Mouse (Mus musculus): ENCODE data around the gene Cul7. TPM values are rescaled to one million over a fixed set of nuclear protein-coding genes. Genes with fewer than 3 reads are reported as not detected.

The Cul7 gene
- polyA plus RNA-seq, 1 experiment from 2014 or later: 36.3 TPM

DNA sequence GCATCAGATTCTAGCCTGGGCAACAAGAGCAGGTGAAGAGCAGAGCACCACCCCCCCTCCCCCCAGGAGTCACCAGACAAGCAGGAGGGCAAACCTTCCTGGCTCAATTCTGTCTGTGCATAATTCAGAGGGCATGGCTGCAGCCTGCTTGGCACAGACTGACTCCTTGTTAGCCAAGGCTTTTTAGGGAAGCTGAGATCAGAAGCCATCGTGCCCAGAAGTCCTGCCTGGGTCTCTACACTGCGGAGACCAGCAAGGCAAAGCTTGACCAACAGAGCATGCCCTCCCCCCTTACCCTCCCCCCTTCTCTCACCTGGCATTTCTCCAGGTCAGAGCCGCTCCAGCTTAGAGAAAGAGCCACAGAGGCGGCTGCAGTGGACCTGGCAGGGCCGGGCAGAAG, 12.6 kb downstream of the Cul7 start:
- H3K27me3 ChIP-seq (ENCODE audit: control insufficient read depth, insufficient read depth, low read length): no peaks in the 10 kb centered on the region
- H3K4me3 ChIP-seq (ENCODE audit: low read depth, low read length): no peak overlapping the region
- H3K9ac ChIP-seq (ENCODE audit: low read length): no peak overlapping the region
- no peak for DNase-seq (ENCODE audit: low spot score)
- no peaks in the 10 kb centered on the region for H3K4me1 ChIP-seq (ENCODE audit: control insufficient read depth, insufficient read depth, low read length)
- no peaks in the 10 kb centered on the region for H3K9me3 ChIP-seq (ENCODE audit: control insufficient read depth, low read length)
- H3K36me3 ChIP-seq (ENCODE audit: control insufficient read depth, insufficient read depth, low read length): peaks cover 54% of the 10 kb centered on the region
- no peak for ATAC-seq (ENCODE audit: insufficient number of reproducible peaks, low FRiP score, low TSS enrichment, low read depth)
- no peak overlapping the region for H3K4me2 ChIP-seq (ENCODE audit: low read depth, severe bottlenecking)
- WGBS: 89% methylated on average over 5 of the region's 5 CpGs
- H3K27ac ChIP-seq (replicated peaks; ENCODE audit: low read depth, low read length): no peak overlapping the region

DNA sequence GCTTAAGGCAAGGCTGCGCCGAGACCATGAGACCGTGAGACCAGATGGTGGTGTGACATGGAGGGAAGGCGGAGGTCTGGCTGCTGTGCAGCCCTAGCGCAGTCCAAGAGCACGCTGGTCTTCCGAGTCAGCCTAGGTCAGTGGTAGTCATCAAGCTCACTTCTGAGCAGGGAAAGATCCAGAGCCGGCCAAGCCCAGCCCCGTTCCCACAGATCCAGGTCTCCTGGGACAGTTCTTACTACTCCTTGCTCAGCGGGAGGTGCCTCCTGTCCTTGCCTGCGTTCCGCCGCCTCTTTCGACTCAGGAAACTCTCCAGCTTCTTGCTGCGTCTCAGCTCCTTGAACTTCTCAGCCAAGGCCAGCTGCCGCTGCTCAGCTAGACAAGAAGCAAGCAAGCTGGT, 17.6 kb downstream of the Cul7 start:
- peaks cover 37% of the 10 kb centered on the region for H3K36me3 ChIP-seq (ENCODE audit: control insufficient read depth, insufficient read depth, low read length)
- H3K27ac ChIP-seq (replicated peaks; ENCODE audit: low read depth, low read length): no peak overlapping the region
- H3K4me1 ChIP-seq (ENCODE audit: control insufficient read depth, insufficient read depth, low read length): no peaks in the 10 kb centered on the region
- DNase-seq (ENCODE audit: low spot score): no peak
- no peak overlapping the region for H3K9ac ChIP-seq (ENCODE audit: low read length)
- H3K4me2 ChIP-seq (ENCODE audit: low read depth, severe bottlenecking): no peak overlapping the region
- no peaks in the 10 kb centered on the region for H3K9me3 ChIP-seq (ENCODE audit: control insufficient read depth, low read length)
- H3K27me3 ChIP-seq (ENCODE audit: control insufficient read depth, insufficient read depth, low read length): no peaks in the 10 kb centered on the region
- 90% methylated on average over 16 of the region's 16 CpGs for WGBS
- no peak for ATAC-seq (ENCODE audit: insufficient number of reproducible peaks, low FRiP score, low TSS enrichment, low read depth)
- H3K4me3 ChIP-seq (ENCODE audit: low read depth, low read length): no peak overlapping the region

DNA sequence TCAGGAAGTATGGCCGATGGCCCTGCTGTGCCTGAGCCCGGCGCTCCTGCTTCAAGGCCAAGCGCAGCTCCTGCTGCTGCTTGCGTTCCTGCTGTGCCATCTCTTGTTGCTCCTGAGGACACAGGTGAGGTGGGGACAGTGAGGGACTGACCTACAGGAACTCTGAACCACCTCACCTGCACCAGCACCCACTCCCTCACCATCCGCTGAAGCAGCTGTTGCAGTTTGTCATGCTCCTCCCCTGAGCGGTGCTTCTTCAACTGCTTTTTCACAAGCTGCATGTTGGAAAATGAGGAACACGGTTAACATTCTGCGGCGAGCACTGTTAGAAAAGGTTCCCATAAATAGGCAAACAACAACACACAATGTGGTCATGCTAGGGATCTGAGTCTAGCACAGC, 19.8 kb downstream of the Cul7 start:
- H3K4me3 ChIP-seq (ENCODE audit: low read depth, low read length): no peak overlapping the region
- no peak for ATAC-seq (ENCODE audit: insufficient number of reproducible peaks, low FRiP score, low TSS enrichment, low read depth)
- no peak overlapping the region for H3K9ac ChIP-seq (ENCODE audit: low read length)
- H3K9me3 ChIP-seq (ENCODE audit: control insufficient read depth, low read length): no peaks in the 10 kb centered on the region
- WGBS: 95% methylated on average over 10 of the region's 10 CpGs
- no peak overlapping the region for H3K4me2 ChIP-seq (ENCODE audit: low read depth, severe bottlenecking)
- DNase-seq (ENCODE audit: low spot score): no peak
- no peaks in the 10 kb centered on the region for H3K27me3 ChIP-seq (ENCODE audit: control insufficient read depth, insufficient read depth, low read length)
- no peak overlapping the region for H3K27ac ChIP-seq (replicated peaks; ENCODE audit: low read depth, low read length)
- H3K36me3 ChIP-seq (ENCODE audit: control insufficient read depth, insufficient read depth, low read length): peaks cover 20% of the 10 kb centered on the region
- peaks cover 6% of the 10 kb centered on the region for H3K4me1 ChIP-seq (ENCODE audit: control insufficient read depth, insufficient read depth, low read length)

DNA sequence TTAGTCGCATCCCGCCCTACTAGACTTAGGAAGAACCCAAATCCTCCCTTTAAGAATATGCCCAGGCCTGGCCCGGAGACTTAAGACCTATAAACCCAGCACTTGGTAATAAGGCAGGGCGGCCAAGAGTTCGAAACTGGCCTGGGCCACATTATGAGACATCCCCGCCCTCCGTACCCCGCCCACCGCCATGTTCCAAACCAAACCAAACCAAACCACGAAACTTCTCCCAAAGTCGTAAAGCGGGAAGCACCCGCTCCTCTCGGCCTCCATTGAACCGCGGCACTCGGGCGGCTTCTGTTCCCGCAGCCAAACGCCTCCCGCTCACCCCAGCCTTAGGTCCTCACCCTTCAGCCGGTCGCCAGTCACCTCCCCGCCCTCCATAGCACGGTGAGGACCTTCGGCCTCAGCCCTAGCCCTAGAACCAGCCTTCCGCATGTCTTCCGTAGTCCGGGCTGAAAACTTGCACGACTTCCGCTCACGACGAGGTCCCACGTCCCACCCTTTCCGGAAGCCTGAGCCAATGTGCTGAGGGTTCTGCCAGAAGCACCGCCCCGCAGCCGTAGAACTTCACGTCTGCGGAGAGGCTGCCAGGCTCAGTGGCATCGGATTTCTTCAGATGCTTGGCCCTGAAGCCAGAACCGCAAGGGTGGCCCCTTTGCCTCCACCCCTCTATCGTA, 23.9 kb downstream of the Cul7 start, which contains the start of gene Rrp36:
Rrp36 (minus strand) TSS at position 503 of the 680 bp plus-strand sequence.
- under 1% methylated on average over 43 of the region's 43 CpGs for WGBS
- Histone ChIP-seq H3K4me3 (ENCODE audit: low read depth, low read length) (peak within 1 kb of the TSS; percentile 77), H3K27me3 (ENCODE audit: control insufficient read depth, insufficient read depth, low read length) (no peaks in the 10 kb centered on the region), H3K27ac (replicated peaks; ENCODE audit: low read depth, low read length) (peak within 1 kb of the TSS; percentile 82), H3K9ac (ENCODE audit: low read length) (peak within 1 kb of the TSS; percentile 80), H3K4me2 (ENCODE audit: low read depth, severe bottlenecking) (peak within 1 kb of the TSS; percentile 63), H3K36me3 (ENCODE audit: control insufficient read depth, insufficient read depth, low read length) (peaks cover 24% of the 10 kb centered on the region), H3K4me1 (ENCODE audit: control insufficient read depth, insufficient read depth, low read length) (peaks cover 11% of the 10 kb centered on the region), H3K9me3 (ENCODE audit: control insufficient read depth, low read length) (no peaks in the 10 kb centered on the region)
- DNase-seq (ENCODE audit: low spot score): peak; percentile 93
- peak; percentile 89 for ATAC-seq (ENCODE audit: insufficient number of reproducible peaks, low FRiP score, low TSS enrichment, low read depth)

DNA sequence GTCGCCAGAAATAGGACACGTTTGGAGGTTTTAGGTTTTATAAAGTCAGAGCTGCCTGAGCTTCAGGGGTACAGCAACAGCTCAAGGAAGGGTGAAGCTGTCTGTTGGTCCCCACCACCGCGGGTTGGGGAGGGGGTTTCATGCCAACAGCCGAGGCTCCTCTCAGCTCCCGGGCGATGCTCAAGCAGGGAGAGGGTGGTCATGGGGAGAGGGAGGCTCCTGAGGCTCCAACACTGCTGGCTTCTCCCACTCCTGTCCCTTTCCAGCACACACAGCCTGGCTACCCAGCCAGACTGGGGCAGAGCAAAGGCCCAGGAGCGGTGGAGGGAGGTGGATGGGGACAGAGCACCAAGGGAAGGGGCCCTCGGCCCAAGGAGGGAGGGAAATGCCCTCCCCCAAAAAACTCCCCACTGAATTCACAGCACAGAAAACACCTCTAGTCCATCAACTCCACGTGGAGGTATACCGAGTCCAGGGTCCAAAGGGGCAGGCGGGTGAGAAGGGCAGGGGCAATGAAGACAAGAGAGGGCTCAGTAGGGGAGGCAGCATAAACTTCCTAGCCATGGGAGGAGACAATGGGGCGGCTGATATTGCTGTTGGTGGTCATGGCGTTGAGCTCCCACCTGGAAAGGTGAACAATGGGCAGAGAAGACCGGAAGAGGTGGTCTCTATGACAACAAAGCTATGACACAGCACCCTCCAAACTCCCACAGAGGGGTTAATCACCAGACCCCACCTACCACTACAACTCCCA, 24.6 kb downstream of the Cul7 start:
- DNase-seq (ENCODE audit: low spot score): no peak
- H3K4me2 ChIP-seq (ENCODE audit: low read depth, severe bottlenecking): peak overlapping the region; percentile 63
- H3K9me3 ChIP-seq (ENCODE audit: control insufficient read depth, low read length): no peaks in the 10 kb centered on the region
- H3K36me3 ChIP-seq (ENCODE audit: control insufficient read depth, insufficient read depth, low read length): peaks cover 20% of the 10 kb centered on the region
- WGBS: 19% methylated on average over 15 of the region's 15 CpGs
- peak overlapping the region; percentile 62; the same call in 1 of the 2 replicates for H3K9ac ChIP-seq (ENCODE audit: low read length)
- peak overlapping the region; percentile 82 for H3K27ac ChIP-seq (replicated peaks; ENCODE audit: low read depth, low read length)
- peaks cover 18% of the 10 kb centered on the region for H3K4me1 ChIP-seq (ENCODE audit: control insufficient read depth, insufficient read depth, low read length)
- peak overlapping the region; percentile 77 for H3K4me3 ChIP-seq (ENCODE audit: low read depth, low read length)
- peak; percentile 13; the same call in 1 of the 2 replicates for ATAC-seq (ENCODE audit: insufficient number of reproducible peaks, low FRiP score, low TSS enrichment, low read depth)
- H3K27me3 ChIP-seq (ENCODE audit: control insufficient read depth, insufficient read depth, low read length): no peaks in the 10 kb centered on the region

DNA sequence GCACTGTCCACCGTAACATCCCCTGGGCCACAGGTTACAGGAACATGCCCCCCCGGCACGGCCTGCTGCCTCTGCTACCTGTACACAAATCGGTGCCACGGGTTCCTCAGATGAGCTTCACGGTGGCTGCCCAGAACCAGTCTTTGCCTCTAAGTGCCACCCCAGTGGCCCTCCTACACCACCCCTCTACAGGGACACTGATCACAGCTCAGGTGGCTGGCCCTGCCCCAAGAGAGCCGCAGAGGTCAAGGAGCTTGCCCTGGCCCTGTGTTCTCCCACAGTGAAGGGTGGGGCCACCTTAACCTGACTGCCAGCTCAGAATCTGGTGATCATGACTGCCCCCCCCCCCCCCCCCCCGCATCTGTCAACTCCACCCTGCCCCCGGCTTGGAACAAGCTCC, 28.3 kb downstream of the Cul7 start, which contains the start of gene Mea1:
Mea1 (plus strand) TSS at position 378 of the 400 bp plus-strand sequence.
- peaks cover 23% of the 10 kb centered on the region for H3K4me1 ChIP-seq (ENCODE audit: control insufficient read depth, insufficient read depth, low read length)
- no peak for DNase-seq (ENCODE audit: low spot score)
- WGBS: 90% methylated on average over 8 of the region's 9 CpGs
- H3K4me2 ChIP-seq (ENCODE audit: low read depth, severe bottlenecking): peak within 1 kb of the TSS; percentile 83
- no peak within 1 kb of the TSS for H3K27ac ChIP-seq (replicated peaks; ENCODE audit: low read depth, low read length)
- no peaks in the 10 kb centered on the region for H3K27me3 ChIP-seq (ENCODE audit: control insufficient read depth, insufficient read depth, low read length)
- no peaks in the 10 kb centered on the region for H3K9me3 ChIP-seq (ENCODE audit: control insufficient read depth, low read length)
- peak within 1 kb of the TSS; percentile 70 for H3K9ac ChIP-seq (ENCODE audit: low read length)
- no peak for ATAC-seq (ENCODE audit: insufficient number of reproducible peaks, low FRiP score, low TSS enrichment, low read depth)
- peaks cover 26% of the 10 kb centered on the region for H3K36me3 ChIP-seq (ENCODE audit: control insufficient read depth, insufficient read depth, low read length)
- H3K4me3 ChIP-seq (ENCODE audit: low read depth, low read length): peak within 1 kb of the TSS; percentile 88

DNA sequence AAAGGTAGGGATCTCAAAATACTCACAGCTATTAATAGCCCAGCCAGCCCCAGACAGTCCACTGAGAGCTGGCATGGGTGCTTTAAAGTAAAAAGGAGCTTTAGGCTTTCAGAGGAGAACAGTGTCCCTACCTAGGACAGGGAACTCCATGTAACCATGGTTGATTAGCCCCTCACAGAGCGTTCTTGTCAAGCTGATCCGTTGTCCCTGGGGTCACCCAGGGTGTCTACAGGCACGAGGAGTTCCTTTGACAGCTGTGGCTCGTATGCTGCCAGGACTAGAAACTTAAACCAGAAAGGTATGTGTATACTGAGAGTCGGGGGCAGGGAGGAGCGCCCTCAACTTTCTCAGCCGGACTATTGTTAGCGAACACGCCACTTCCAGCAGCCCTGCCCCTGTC, 28.8 kb downstream of the Cul7 start:
- DNase-seq (ENCODE audit: low spot score) (no peak), ATAC-seq (ENCODE audit: insufficient number of reproducible peaks, low FRiP score, low TSS enrichment, low read depth) (no peak)
- Histone ChIP-seq H3K4me3 (ENCODE audit: low read depth, low read length) (no peak overlapping the region; the same call in 1 of the 2 replicates), H3K36me3 (ENCODE audit: control insufficient read depth, insufficient read depth, low read length) (peaks cover 31% of the 10 kb centered on the region), H3K9ac (ENCODE audit: low read length) (no peak overlapping the region; the same call in 1 of the 2 replicates), H3K9me3 (ENCODE audit: control insufficient read depth, low read length) (no peaks in the 10 kb centered on the region), H3K27me3 (ENCODE audit: control insufficient read depth, insufficient read depth, low read length) (no peaks in the 10 kb centered on the region), H3K27ac (replicated peaks; ENCODE audit: low read depth, low read length) (no peak overlapping the region), H3K4me2 (ENCODE audit: low read depth, severe bottlenecking) (peak overlapping the region; percentile 83), H3K4me1 (ENCODE audit: control insufficient read depth, insufficient read depth, low read length) (peaks cover 23% of the 10 kb centered on the region)
- WGBS: 56% methylated on average over 9 of the region's 9 CpGs

- H3K4me3 ChIP-seq (ENCODE audit: low read depth, low read length): peak overlapping the region; percentile 88
- ATAC-seq (ENCODE audit: insufficient number of reproducible peaks, low FRiP score, low TSS enrichment, low read depth): peak; percentile 2
- peaks cover 41% of the 10 kb centered on the region for H3K36me3 ChIP-seq (ENCODE audit: control insufficient read depth, insufficient read depth, low read length)
- WGBS: under 1% methylated on average over 34 of the region's 34 CpGs
- H3K27me3 ChIP-seq (ENCODE audit: control insufficient read depth, insufficient read depth, low read length): no peaks in the 10 kb centered on the region
- DNase-seq (ENCODE audit: low spot score): peak; percentile 71
- peaks cover 17% of the 10 kb centered on the region for H3K4me1 ChIP-seq (ENCODE audit: control insufficient read depth, insufficient read depth, low read length)
- no peaks in the 10 kb centered on the region for H3K9me3 ChIP-seq (ENCODE audit: control insufficient read depth, low read length)
- peak overlapping the region; percentile 88 for H3K27ac ChIP-seq (replicated peaks; ENCODE audit: low read depth, low read length)
- H3K4me2 ChIP-seq (ENCODE audit: low read depth, severe bottlenecking): peak overlapping the region; percentile 83
- H3K9ac ChIP-seq (ENCODE audit: low read length): peak overlapping the region; percentile 70
Measured at GRCm38 (mm10) chr17:46679843-46680759, 30.0 kb downstream of the Cul7 start.
